Mouse (Mus musculus): ENCODE measurements around the gene C2cd4b. TPM values are rescaled to one million over a fixed set of nuclear protein-coding genes. Genes with fewer than 3 reads are reported as not detected.
A peak's percentile ranks its signal among the peaks of the same experiment; 100 is the strongest.

Gene C2cd4b
- polyA plus RNA-seq, 1 experiment from 2014 or later, result 0.85 TPM

DNA sequence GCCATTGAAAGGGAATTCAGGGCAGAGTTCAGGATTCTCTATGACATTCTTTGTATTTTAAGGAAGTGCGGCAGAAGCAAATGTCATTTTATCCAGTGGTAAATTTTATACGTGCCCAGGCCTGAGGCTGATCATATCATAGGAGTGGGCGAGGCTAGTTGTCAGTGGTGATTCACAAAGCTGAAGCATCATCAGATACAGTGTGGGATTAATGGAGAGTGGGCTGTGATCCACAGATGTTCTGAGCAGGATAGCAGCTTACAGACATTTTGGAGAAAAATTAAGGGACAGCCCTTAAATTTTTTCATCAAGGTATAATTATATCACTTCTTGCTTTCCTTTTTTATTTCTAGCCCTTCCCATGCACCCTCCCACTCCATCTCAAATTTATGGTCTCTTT, 24.2 kb downstream of the C2cd4b start:
- H3K27me3 ChIP-seq (replicated peaks; ENCODE audit: control insufficient read depth, insufficient read depth, low read length), result no peaks in the 10 kb centered on the region
- H3K36me3 ChIP-seq (ENCODE audit: control insufficient read depth, insufficient read depth, low read length), result no peaks in the 10 kb centered on the region
- H3K4me2 ChIP-seq (ENCODE audit: low read length), result no peak overlapping the region
- ATAC-seq (replicated peaks; ENCODE audit: low FRiP score, low TSS enrichment, low read depth) (no peak), DNase-seq (ENCODE audit: low spot score) (no peak)
- H3K4me1 ChIP-seq (replicated peaks; ENCODE audit: control insufficient read depth, insufficient read depth, low read length), result peaks cover 4% of the 10 kb centered on the region; the same call in 1 of the 2 replicates
- 0 out of 2 replicates have a peak, but pooled peaks cover 5% of the 10 kb centered on the region for H3K9me3 ChIP-seq (ENCODE audit: control insufficient read depth, low read length)
- no peak overlapping the region for H3K27ac ChIP-seq (ENCODE audit: low read depth)
- 90% methylated on average over 3 of the region's 3 CpGs for whole genome bisulfite sequencing
- no peak overlapping the region for H3K4me3 ChIP-seq (ENCODE audit: low read depth, low read length)
- no peak overlapping the region for H3K9ac ChIP-seq (ENCODE audit: low read length)

DNA sequence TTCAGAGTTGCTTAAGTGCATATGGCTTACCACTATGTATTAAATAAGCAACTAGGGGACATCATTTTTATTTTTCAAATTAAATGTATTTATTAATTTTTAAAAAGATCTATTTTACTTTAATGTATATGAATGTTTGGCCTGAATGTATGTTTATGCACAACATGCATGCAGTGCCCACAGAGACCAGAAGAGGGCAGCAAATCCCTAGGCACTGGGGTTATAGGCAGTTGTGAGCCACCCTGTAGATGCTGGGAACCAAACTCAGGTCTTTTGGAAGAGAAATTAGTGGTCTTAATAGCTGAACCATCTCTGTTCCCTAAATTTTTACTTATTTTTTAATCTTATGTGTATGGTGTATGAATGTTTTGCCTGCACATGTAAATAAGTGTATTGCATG, 24.7 kb downstream of the C2cd4b start:
- H3K27ac ChIP-seq (ENCODE audit: low read depth), result no peak overlapping the region
- DNase-seq (ENCODE audit: low spot score) (no peak), ATAC-seq (replicated peaks; ENCODE audit: low FRiP score, low TSS enrichment, low read depth) (no peak)
- no peaks in the 10 kb centered on the region for H3K27me3 ChIP-seq (replicated peaks; ENCODE audit: control insufficient read depth, insufficient read depth, low read length)
- no peaks in the 10 kb centered on the region for H3K36me3 ChIP-seq (ENCODE audit: control insufficient read depth, insufficient read depth, low read length)
- H3K4me1 ChIP-seq (replicated peaks; ENCODE audit: control insufficient read depth, insufficient read depth, low read length), result no peaks in the 10 kb centered on the region
- no peak overlapping the region for H3K9ac ChIP-seq (ENCODE audit: low read length)
- H3K4me2 ChIP-seq (ENCODE audit: low read length), result no peak overlapping the region
- no peak overlapping the region for H3K4me3 ChIP-seq (ENCODE audit: low read depth, low read length)
- 0 out of 2 replicates have a peak, but pooled peaks cover 5% of the 10 kb centered on the region for H3K9me3 ChIP-seq (ENCODE audit: control insufficient read depth, low read length)

DNA sequence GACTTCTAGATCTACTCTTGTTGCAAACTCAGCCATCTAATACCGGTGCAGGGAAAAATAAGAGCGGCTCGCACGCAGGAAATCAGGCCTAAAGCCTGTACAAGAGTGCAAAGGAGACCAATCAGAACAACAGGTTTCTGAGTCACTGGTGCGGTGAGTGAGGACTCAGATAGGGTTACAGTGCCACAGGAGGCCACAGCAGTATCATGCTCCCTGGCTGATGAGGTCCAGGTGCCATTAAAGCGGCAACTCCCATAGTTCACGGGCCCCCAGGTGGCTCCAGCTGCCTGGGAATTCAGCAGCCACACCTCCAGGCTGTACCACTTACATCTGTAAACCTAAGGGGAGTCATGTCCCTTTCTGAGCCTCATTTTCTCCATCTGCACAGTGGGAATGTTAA, 27.1 kb downstream of the C2cd4b start:
- H3K4me3 ChIP-seq (ENCODE audit: low read depth, low read length), result no peak overlapping the region
- H3K4me1 ChIP-seq (replicated peaks; ENCODE audit: control insufficient read depth, insufficient read depth, low read length), result no peaks in the 10 kb centered on the region
- ATAC-seq (replicated peaks; ENCODE audit: low FRiP score, low TSS enrichment, low read depth), result no peak
- WGBS, result 81% methylated on average over 7 of the region's 7 CpGs
- H3K36me3 ChIP-seq (ENCODE audit: control insufficient read depth, insufficient read depth, low read length), result no peaks in the 10 kb centered on the region
- H3K9ac ChIP-seq (ENCODE audit: low read length), result no peak overlapping the region
- H3K9me3 ChIP-seq (ENCODE audit: control insufficient read depth, low read length), result 0 out of 2 replicates have a peak, but pooled peaks cover 5% of the 10 kb centered on the region
- DNase-seq (ENCODE audit: low spot score), result no peak
- H3K27me3 ChIP-seq (replicated peaks; ENCODE audit: control insufficient read depth, insufficient read depth, low read length), result no peaks in the 10 kb centered on the region
- H3K27ac ChIP-seq (ENCODE audit: low read depth), result no peak overlapping the region
- H3K4me2 ChIP-seq (ENCODE audit: low read length), result no peak overlapping the region

- H3K4me2 ChIP-seq (ENCODE audit: low read length), result no peak overlapping the region
- no peaks in the 10 kb centered on the region for H3K36me3 ChIP-seq (ENCODE audit: control insufficient read depth, insufficient read depth, low read length)
- no peak overlapping the region for H3K4me3 ChIP-seq (ENCODE audit: low read depth, low read length)
- WGBS, result 50% methylated on average over 6 of the region's 6 CpGs
- H3K27me3 ChIP-seq (replicated peaks; ENCODE audit: control insufficient read depth, insufficient read depth, low read length), result no peaks in the 10 kb centered on the region
- H3K4me1 ChIP-seq (replicated peaks; ENCODE audit: control insufficient read depth, insufficient read depth, low read length), result no peaks in the 10 kb centered on the region
- H3K9ac ChIP-seq (ENCODE audit: low read length), result no peak overlapping the region
- no peak for DNase-seq (ENCODE audit: low spot score)
- ATAC-seq (replicated peaks; ENCODE audit: low FRiP score, low TSS enrichment, low read depth), result no peak
- H3K27ac ChIP-seq (ENCODE audit: low read depth), result no peak overlapping the region
- 0 out of 2 replicates have a peak, but pooled peaks cover 5% of the 10 kb centered on the region for H3K9me3 ChIP-seq (ENCODE audit: control insufficient read depth, low read length)
These were observed 28.4 kb downstream of the C2cd4b start for GRCm38 (mm10) chr9:67787671-67788070.

DNA sequence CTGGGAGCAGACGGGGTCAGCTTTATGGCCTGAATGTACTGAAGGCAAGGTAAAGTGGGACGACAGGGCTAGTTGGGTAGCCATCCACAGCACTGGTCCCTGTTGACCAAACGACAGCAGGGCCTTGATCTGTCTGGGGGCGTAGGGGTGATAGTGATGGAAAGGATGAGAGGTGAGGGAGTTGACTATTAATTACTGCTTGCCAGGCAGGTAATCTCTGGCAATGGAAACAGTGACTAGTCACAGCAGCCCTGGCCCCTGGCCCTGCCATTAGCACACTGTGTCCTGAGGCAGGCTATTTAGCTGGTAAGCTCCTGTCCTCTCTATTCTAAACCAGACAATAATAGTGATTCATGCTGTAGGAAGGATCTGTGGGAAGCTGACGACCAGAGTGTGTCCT, 33.2 kb downstream of the C2cd4b start:
- H3K27me3 ChIP-seq (replicated peaks; ENCODE audit: control insufficient read depth, insufficient read depth, low read length), result no peaks in the 10 kb centered on the region
- H3K9ac ChIP-seq (ENCODE audit: low read length), result no peak overlapping the region
- ATAC-seq (replicated peaks; ENCODE audit: low FRiP score, low TSS enrichment, low read depth) (no peak), DNase-seq (ENCODE audit: low spot score) (no peak)
- no peak overlapping the region for H3K4me2 ChIP-seq (ENCODE audit: low read length)
- H3K4me3 ChIP-seq (ENCODE audit: low read depth, low read length), result no peak overlapping the region
- H3K9me3 ChIP-seq (ENCODE audit: control insufficient read depth, low read length), result no peaks in the 10 kb centered on the region
- no peaks in the 10 kb centered on the region for H3K36me3 ChIP-seq (ENCODE audit: control insufficient read depth, insufficient read depth, low read length)
- 60% methylated on average over 5 of the region's 5 CpGs for WGBS
- no peak overlapping the region for H3K27ac ChIP-seq (ENCODE audit: low read depth)
- H3K4me1 ChIP-seq (replicated peaks; ENCODE audit: control insufficient read depth, insufficient read depth, low read length), result no peaks in the 10 kb centered on the region

GRCm38 (mm10) chr9:67793501-67793900, 34.3 kb downstream of the C2cd4b start:
- Histone ChIP-seq H3K27ac (ENCODE audit: low read depth) (no peak overlapping the region), H3K4me3 (ENCODE audit: low read depth, low read length) (no peak overlapping the region), H3K4me1 (replicated peaks; ENCODE audit: control insufficient read depth, insufficient read depth, low read length) (no peaks in the 10 kb centered on the region), H3K27me3 (replicated peaks; ENCODE audit: control insufficient read depth, insufficient read depth, low read length) (no peaks in the 10 kb centered on the region), H3K4me2 (ENCODE audit: low read length) (no peak overlapping the region), H3K9ac (ENCODE audit: low read length) (no peak overlapping the region), H3K9me3 (ENCODE audit: control insufficient read depth, low read length) (no peaks in the 10 kb centered on the region), H3K36me3 (ENCODE audit: control insufficient read depth, insufficient read depth, low read length) (no peaks in the 10 kb centered on the region)
- DNase-seq (ENCODE audit: low spot score) (no peak), ATAC-seq (replicated peaks; ENCODE audit: low FRiP score, low TSS enrichment, low read depth) (no peak)
- WGBS, result 69% methylated on average over 6 of the region's 6 CpGs

DNA sequence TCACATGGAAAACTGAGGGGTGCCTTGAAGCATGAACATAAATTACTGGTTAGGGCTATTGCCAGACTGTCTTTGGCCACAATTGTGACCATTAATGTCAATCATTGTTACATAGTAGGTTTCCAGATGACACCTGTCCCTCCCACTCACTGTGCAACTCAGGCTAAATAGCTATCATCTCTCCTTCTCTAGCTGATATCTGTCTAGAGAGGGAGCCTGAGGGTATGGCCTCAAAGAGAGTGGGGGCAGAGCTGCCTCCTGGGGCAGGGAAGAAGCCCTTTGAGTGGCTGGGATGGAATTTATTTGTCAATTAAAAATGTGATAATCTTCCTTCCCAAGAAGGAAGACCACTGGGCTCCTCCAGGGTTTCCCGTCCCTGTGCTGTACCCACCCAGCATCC, 35.0 kb downstream of the C2cd4b start:
- Histone ChIP-seq H3K9me3 (ENCODE audit: control insufficient read depth, low read length) (no peaks in the 10 kb centered on the region), H3K9ac (ENCODE audit: low read length) (no peak overlapping the region), H3K27me3 (replicated peaks; ENCODE audit: control insufficient read depth, insufficient read depth, low read length) (no peaks in the 10 kb centered on the region), H3K4me2 (ENCODE audit: low read length) (no peak overlapping the region), H3K27ac (ENCODE audit: low read depth) (no peak overlapping the region), H3K36me3 (ENCODE audit: control insufficient read depth, insufficient read depth, low read length) (no peaks in the 10 kb centered on the region), H3K4me1 (replicated peaks; ENCODE audit: control insufficient read depth, insufficient read depth, low read length) (no peaks in the 10 kb centered on the region), H3K4me3 (ENCODE audit: low read depth, low read length) (no peak overlapping the region)
- no peak for ATAC-seq (replicated peaks; ENCODE audit: low FRiP score, low TSS enrichment, low read depth)
- WGBS, result 100% methylated on average over 1 of the region's 1 CpGs
- DNase-seq (ENCODE audit: low spot score), result no peak

GRCm38 (mm10) chr9:67794668-67795067, 35.4 kb downstream of the C2cd4b start:
- Histone ChIP-seq H3K9ac (ENCODE audit: low read length) (no peak overlapping the region), H3K36me3 (ENCODE audit: control insufficient read depth, insufficient read depth, low read length) (no peaks in the 10 kb centered on the region), H3K27me3 (replicated peaks; ENCODE audit: control insufficient read depth, insufficient read depth, low read length) (no peaks in the 10 kb centered on the region), H3K4me2 (ENCODE audit: low read length) (no peak overlapping the region), H3K4me3 (ENCODE audit: low read depth, low read length) (no peak overlapping the region), H3K9me3 (ENCODE audit: control insufficient read depth, low read length) (no peaks in the 10 kb centered on the region), H3K4me1 (replicated peaks; ENCODE audit: control insufficient read depth, insufficient read depth, low read length) (no peaks in the 10 kb centered on the region), H3K27ac (ENCODE audit: low read depth) (no peak overlapping the region)
- ATAC-seq (replicated peaks; ENCODE audit: low FRiP score, low TSS enrichment, low read depth), result no peak
- DNase-seq (ENCODE audit: low spot score), result no peak
- WGBS, result 90% methylated on average over 4 of the region's 4 CpGs

GRCm38 (mm10) chr9:67795205-67795675, 36.0 kb downstream of the C2cd4b start:
- H3K4me3 ChIP-seq (ENCODE audit: low read depth, low read length), result no peak overlapping the region
- no peak overlapping the region for H3K4me2 ChIP-seq (ENCODE audit: low read length)
- no peak overlapping the region for H3K9ac ChIP-seq (ENCODE audit: low read length)
- H3K36me3 ChIP-seq (ENCODE audit: control insufficient read depth, insufficient read depth, low read length), result no peaks in the 10 kb centered on the region
- 61% methylated on average over 14 of the region's 14 CpGs for WGBS
- no peaks in the 10 kb centered on the region for H3K9me3 ChIP-seq (ENCODE audit: control insufficient read depth, low read length)
- H3K27me3 ChIP-seq (replicated peaks; ENCODE audit: control insufficient read depth, insufficient read depth, low read length), result no peaks in the 10 kb centered on the region
- peak; percentile 57 for DNase-seq (ENCODE audit: low spot score)
- H3K27ac ChIP-seq (ENCODE audit: low read depth), result no peak overlapping the region
- H3K4me1 ChIP-seq (replicated peaks; ENCODE audit: control insufficient read depth, insufficient read depth, low read length), result no peaks in the 10 kb centered on the region
- no peak for ATAC-seq (replicated peaks; ENCODE audit: low FRiP score, low TSS enrichment, low read depth)
